Mouse (Mus musculus) limb, embryonic 10.5 days (tissue): ENCODE measurements around the gene Ace. TPM values are rescaled to one million over a fixed set of nuclear protein-coding genes. Genes with fewer than 3 reads are reported as not detected.
"Not testable (repeated sequence)": the region's sequence is repeated elsewhere in the genome, so short reads cannot be mapped to it uniquely, and the experiment has no call there.

Source experiments
- DNase-seq: peaks from one replicate; pipeline ENCODE4 v3.0.0-alpha.2; 2017; ENCODE audit warnings: low spot score
- H3K27ac ChIP-seq: fragments of 300-500 bp; sonication (generic); 2 replicates; pipeline ENCODE4 v1.5.1; 2016; ENCODE audit warnings: mild to moderate bottlenecking
- H3K27me3 ChIP-seq: fragments of 300-500 bp; sonication (generic); 2 replicates; pipeline ENCODE4 v1.6.1; 2016; ENCODE audit warnings: low read depth, mild to moderate bottlenecking; ENCODE audit not compliant: poor library complexity, severe bottlenecking
- H3K36me3 ChIP-seq: fragments of 300-500 bp; sonication (generic); 2 replicates; pipeline ENCODE4 v1.6.1; 2016; ENCODE audit warnings: mild to moderate bottlenecking, moderate library complexity
- H3K4me1 ChIP-seq: fragments of 300-500 bp; sonication (generic); 2 replicates; pipeline ENCODE4 v1.6.1; 2016
- H3K4me3 ChIP-seq: fragments of 300-500 bp; sonication (generic); 2 replicates; pipeline ENCODE4 v1.5.1; 2016; ENCODE audit warnings: mild to moderate bottlenecking, moderate library complexity
- H3K9me3 ChIP-seq: fragments of 300-500 bp; sonication (generic); replicated peaks from 2 replicates; pipeline ENCODE4 v1.6.1; 2016; ENCODE audit warnings: mild to moderate bottlenecking
- WGBS: fragments of 180-500 bp; shearing (Covaris S2); methylation state at CpG from one replicate; pipeline ENCODE4 v1.1.7; 2016; 5-methylcytosine and 5-hydroxymethylcytosine counted together
- polyA plus RNA-seq: library from polyadenylated mRNA; unstranded; fragments of >200 nt; fragmentation: Nextera tagmentation; extraction: Ambion mirVana; gene quantifications from 2 replicates; pipeline ENCODE4 v1.2.1, GENCODE M21; 2016

Gene Ace
- polyA plus RNA-seq, 1 experiment from 2014 or later: 0.16 TPM

DNA sequence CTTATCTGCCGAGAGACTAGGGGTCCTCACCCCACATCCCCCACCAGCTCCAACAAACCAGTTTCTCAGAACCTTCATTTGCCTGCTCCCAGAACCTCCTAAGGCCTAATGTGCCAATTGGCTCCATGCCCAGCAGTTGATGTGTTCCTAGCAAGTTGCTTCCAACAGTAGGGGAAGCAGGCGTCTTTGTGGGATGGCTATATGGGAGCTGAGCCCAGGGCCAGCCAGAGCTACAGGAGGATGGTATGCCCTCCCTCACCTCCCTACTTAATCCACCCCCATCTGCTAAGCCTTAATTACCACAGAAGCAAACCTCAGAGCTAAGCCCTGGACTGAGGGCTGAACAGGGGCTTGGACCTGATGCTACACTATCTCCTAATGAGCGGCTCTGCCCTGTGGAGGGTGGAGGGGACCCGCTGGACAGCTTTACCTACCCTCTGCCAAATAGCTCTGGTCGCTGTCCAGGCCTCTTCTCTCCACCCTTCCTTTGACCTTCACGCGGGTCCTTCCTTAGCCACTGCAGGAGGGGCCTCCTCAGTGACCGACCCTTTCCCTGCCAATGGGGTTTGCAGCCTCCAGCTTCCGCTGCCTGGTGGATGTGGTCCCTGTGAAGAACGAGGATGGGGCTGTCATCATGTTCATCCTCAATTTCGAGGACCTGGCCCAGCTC lies 45.9 kb downstream of the Ace start:
- Histone ChIP-seq H3K4me1 (peaks cover 5% of the 10 kb centered on the region; the same call in 1 of the 2 replicates), H3K36me3 (no peaks in the 10 kb centered on the region), H3K4me3 (no peak overlapping the region), H3K27ac (no peak overlapping the region), H3K9me3 (no peaks in the 10 kb centered on the region), H3K27me3 (peaks cover 31% of the 10 kb centered on the region)
- no peak for DNase-seq
- 74% methylated on average over 11 of the region's 11 CpGs for WGBS

GRCm38 (mm10) chr11:106016440-106016839 lies 48.7 kb downstream of the Ace start:
- Histone ChIP-seq H3K4me1 (peaks cover 15% of the 10 kb centered on the region), H3K9me3 (no peaks in the 10 kb centered on the region), H3K27me3 (peaks cover 35% of the 10 kb centered on the region), H3K27ac (no peak overlapping the region), H3K4me3 (no peak overlapping the region), H3K36me3 (no peaks in the 10 kb centered on the region)
- WGBS: 81% methylated on average over 5 of the region's 5 CpGs
- no peak for DNase-seq

- Histone ChIP-seq H3K27ac (no peak overlapping the region), H3K4me3 (peak overlapping the region; percentile 44), H3K36me3 (no peaks in the 10 kb centered on the region), H3K4me1 (peaks cover 10% of the 10 kb centered on the region), H3K27me3 (peaks cover 48% of the 10 kb centered on the region), H3K9me3 (no peaks in the 10 kb centered on the region)
- 2% methylated on average over 50 of the region's 50 CpGs for WGBS
- peak; percentile 45 for DNase-seq
Measured at GRCm38 (mm10) chr11:106020051-106020763, 52.5 kb downstream of the Ace start.

DNA sequence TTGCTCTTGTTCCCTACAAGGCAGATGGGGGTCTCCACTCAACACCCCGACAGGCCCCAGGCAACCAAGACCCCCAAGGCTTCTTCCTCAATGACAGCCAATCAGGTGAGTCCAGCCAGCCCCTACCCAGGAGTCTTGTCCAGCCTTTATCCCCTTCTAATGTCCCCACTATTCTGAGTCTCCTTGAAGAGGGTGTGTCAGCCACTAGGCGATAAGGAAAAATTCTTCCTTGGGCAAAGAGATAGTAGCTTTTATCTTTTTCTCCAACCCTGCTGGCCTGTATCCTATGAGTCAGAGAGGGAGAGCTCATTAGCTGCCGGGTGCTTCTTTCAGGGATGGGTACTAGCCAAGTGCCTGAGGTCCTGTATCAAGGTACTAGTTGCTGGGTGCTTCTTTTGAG lies 58.0 kb downstream of the Ace start:
- WGBS: 85% methylated on average over 3 of the region's 3 CpGs
- H3K4me1 ChIP-seq: no peaks in the 10 kb centered on the region

GRCm38 (mm10) chr11:106026465-106027151 lies 58.9 kb downstream of the Ace start:
- Histone ChIP-seq H3K9me3 (no peaks in the 10 kb centered on the region), H3K4me1 (no peaks in the 10 kb centered on the region), H3K27ac (no peak overlapping the region), H3K36me3 (peaks cover 9% of the 10 kb centered on the region), H3K27me3 (peaks cover 16% of the 10 kb centered on the region), H3K4me3 (no peak overlapping the region)
- WGBS: 40% methylated on average over 11 of the region's 11 CpGs
- DNase-seq: peak; percentile 65

More for the DNA sequence above, 58.0 kb downstream of the Ace start:
- Histone ChIP-seq H3K4me3 (no peak overlapping the region), H3K36me3 (peaks cover 9% of the 10 kb centered on the region), H3K27ac (no peak overlapping the region), H3K9me3 (no peaks in the 10 kb centered on the region), H3K27me3 (peaks cover 24% of the 10 kb centered on the region)
- DNase-seq: no peak

DNA sequence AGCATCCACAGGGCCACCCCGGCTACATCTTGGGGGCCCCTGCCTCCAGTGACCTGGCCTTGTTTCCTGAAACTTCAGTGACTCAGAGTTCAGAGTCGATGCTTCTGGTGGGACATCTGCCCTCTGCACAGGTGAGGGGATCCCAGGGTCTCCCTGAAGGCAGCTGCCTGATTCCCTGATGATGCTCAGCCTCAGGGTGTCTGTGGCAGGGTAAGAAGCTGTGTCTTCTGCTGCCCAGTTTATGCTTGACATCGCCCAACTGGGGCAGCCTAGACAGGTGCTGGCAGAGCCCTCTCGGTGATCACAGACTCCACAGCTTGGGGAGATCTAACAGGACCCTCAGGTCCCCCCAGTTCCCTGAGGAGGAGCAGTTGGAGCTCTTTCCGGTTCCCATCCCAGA lies 59.9 kb downstream of the Ace start:
- H3K4me1 ChIP-seq: no peaks in the 10 kb centered on the region
- H3K4me3 ChIP-seq: no peak overlapping the region
- no peak for DNase-seq
- WGBS: 92% methylated on average over 5 of the region's 5 CpGs
- H3K36me3 ChIP-seq: peaks cover 9% of the 10 kb centered on the region
- no peaks in the 10 kb centered on the region for H3K9me3 ChIP-seq
- H3K27me3 ChIP-seq: 0 out of 2 replicates have a peak, but pooled peaks cover 6% of the 10 kb centered on the region
- no peak overlapping the region for H3K27ac ChIP-seq

GRCm38 (mm10) chr11:106032074-106032473 lies 64.3 kb downstream of the Ace start:
- H3K4me1 ChIP-seq: peaks cover 16% of the 10 kb centered on the region
- H3K4me3 ChIP-seq: peak overlapping the region; percentile 45
- not testable (repeated sequence) for H3K27ac ChIP-seq, DNase-seq, H3K27me3 ChIP-seq, H3K36me3 ChIP-seq, H3K9me3 ChIP-seq
- 26% methylated on average over 9 of the region's 25 CpGs for WGBS

GRCm38 (mm10) chr11:106033491-106033919 lies 65.8 kb downstream of the Ace start:
- Histone ChIP-seq H3K27ac (peak overlapping the region; percentile 92), H3K36me3 (no peaks in the 10 kb centered on the region), H3K27me3 (no peaks in the 10 kb centered on the region), H3K9me3 (no peaks in the 10 kb centered on the region), H3K4me1 (peaks cover 27% of the 10 kb centered on the region), H3K4me3 (peak overlapping the region; percentile 41)
- peak; percentile 56 for DNase-seq
- WGBS: 25% methylated on average over 11 of the region's 11 CpGs

DNA sequence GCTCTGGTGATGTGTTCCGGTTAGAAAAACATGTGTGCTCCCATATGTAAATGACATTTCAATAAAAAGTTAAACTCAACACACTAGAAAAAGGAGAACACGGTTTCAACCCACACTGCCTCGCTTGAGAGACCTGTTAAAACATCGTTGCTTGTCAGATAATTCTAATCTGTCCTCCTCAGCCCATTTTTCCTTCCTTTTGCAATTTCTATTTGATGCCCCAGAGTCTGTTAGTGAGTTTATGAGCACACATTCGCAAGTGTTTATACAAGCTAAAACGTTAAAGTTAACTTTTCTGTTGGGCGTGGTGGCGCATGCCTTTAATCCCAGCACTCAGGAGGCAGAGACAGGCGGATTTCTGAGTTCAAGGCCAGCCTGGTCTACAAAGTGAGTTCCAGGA lies 67.2 kb downstream of the Ace start:
- Histone ChIP-seq H3K4me1 (peaks cover 28% of the 10 kb centered on the region), H3K27ac (no peak overlapping the region), H3K27me3 (no peaks in the 10 kb centered on the region), H3K9me3 (no peaks in the 10 kb centered on the region), H3K36me3 (peaks cover 7% of the 10 kb centered on the region; the same call in 1 of the 2 replicates), H3K4me3 (no peak overlapping the region)
- no peak for DNase-seq
- WGBS: 92% methylated on average over 9 of the region's 9 CpGs

DNA sequence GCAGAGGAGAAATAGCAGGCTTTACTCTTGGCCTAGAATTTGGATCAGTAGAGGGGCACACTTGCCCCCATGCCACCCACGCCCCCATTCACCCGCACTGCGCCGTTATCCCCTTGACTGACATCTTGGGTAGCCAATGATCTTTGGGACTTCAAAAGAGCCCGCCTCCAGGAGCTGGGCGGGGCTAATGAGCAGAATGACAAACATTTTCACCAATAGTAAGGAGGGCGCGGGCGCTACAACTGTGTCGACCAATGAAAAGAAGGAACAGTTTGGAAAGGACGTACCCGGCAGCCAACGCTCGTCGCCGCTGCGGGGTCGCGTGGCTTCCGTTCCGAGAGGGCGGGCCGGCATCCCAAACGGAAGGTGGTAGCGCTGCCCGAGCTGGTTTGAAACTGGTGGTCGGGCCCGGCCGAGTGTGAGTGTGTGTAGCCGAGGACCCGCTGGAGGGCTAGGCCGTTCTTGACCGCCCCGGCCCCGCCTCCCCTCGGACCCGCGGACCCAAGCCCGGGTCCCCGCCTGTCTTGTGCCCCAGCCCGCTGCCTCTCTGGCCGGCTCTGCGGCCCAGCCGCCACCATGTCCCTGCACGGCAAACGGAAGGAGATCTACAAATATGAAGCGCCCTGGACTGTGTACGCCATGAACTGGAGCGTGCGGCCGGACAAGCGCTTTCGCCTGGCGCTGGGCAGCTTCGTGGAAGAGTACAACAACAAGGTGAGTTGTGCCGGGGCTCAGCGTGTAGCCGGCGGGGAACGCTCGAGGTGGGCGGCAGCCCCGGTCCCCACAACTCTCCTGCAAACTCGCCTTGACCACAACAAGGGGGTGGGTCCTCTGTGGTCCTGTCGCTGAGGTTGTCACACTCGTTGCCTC lies 69.0 kb downstream of the Ace start, which contains the start of gene Dcaf7:
Gene Dcaf7, plus strand, starts transcription at position 325 of the 870 bp plus-strand sequence.
- H3K9me3 ChIP-seq: no peaks in the 10 kb centered on the region
- peak within 1 kb of the TSS; percentile 90 for H3K27ac ChIP-seq
- no peaks in the 10 kb centered on the region for H3K27me3 ChIP-seq
- peak; percentile 94 for DNase-seq
- H3K36me3 ChIP-seq: peaks cover 9% of the 10 kb centered on the region
- peaks cover 28% of the 10 kb centered on the region for H3K4me1 ChIP-seq
- H3K4me3 ChIP-seq: peak within 1 kb of the TSS; percentile 91
- under 1% methylated on average over 66 of the region's 66 CpGs for WGBS

- peak overlapping the region; percentile 91 for H3K4me3 ChIP-seq
- 2% methylated on average over 13 of the region's 13 CpGs for WGBS
- H3K9me3 ChIP-seq: no peaks in the 10 kb centered on the region
- H3K27ac ChIP-seq: peak overlapping the region; percentile 90
- DNase-seq: peak; percentile 57
- no peaks in the 10 kb centered on the region for H3K27me3 ChIP-seq
- peaks cover 11% of the 10 kb centered on the region for H3K36me3 ChIP-seq
- H3K4me1 ChIP-seq: peaks cover 28% of the 10 kb centered on the region
Measured at GRCm38 (mm10) chr11:106037418-106037751, 69.6 kb downstream of the Ace start.
